Mouse (Mus musculus) liver, embryonic 16.5 days (tissue): ENCODE measurements around the gene Klrc3. TPM values are rescaled to one million over a fixed set of nuclear protein-coding genes. Genes with fewer than 3 reads are reported as not detected.

ENCODE experiments used
- ATAC-seq: fragments of 200-750 bp; cut with Nextera tagmentation; 2 replicates; pipeline ENCODE4 v1.8.0; 2017; ENCODE audit warnings: low read depth, mild to moderate bottlenecking, moderate number of reproducible peaks, moderate library complexity
- H3K27ac ChIP-seq: fragments of 300-500 bp; sonication (generic); 2 replicates; pipeline ENCODE4 v1.5.1; 2014; ENCODE audit warnings: mild to moderate bottlenecking, low read length
- H3K27me3 ChIP-seq: fragments of 300-500 bp; sonication (generic); 2 replicates; pipeline ENCODE4 v1.6.1; 2014; ENCODE audit warnings: low read depth, low read length, mixed read lengths; ENCODE audit not compliant: control insufficient read depth, insufficient read depth
- H3K36me3 ChIP-seq: fragments of 300-500 bp; sonication (generic); 2 replicates; pipeline ENCODE4 v1.6.1; 2014; ENCODE audit warnings: mild to moderate bottlenecking; ENCODE audit not compliant: control insufficient read depth, insufficient read depth
- H3K4me1 ChIP-seq: fragments of 300-500 bp; sonication (generic); 2 replicates; pipeline ENCODE4 v1.6.1; 2014; ENCODE audit warnings: low read depth, low read length, mixed read lengths; ENCODE audit not compliant: control insufficient read depth
- H3K4me2 ChIP-seq: fragments of 300-500 bp; sonication (generic); 2 replicates; pipeline ENCODE4 v1.6.1; 2014; ENCODE audit warnings: low read depth, low read length, mixed read lengths
- H3K4me3 ChIP-seq: fragments of 300-500 bp; sonication (generic); 2 replicates; pipeline ENCODE4 v1.5.1; 2014; ENCODE audit warnings: low read depth, mild to moderate bottlenecking, low read length
- H3K9ac ChIP-seq: fragments of 300-500 bp; sonication (generic); 2 replicates; pipeline ENCODE4 v1.6.1; 2014; ENCODE audit warnings: low read depth, low read length
- H3K9me3 ChIP-seq: fragments of 300-500 bp; sonication (generic); replicated peaks from 2 replicates; pipeline ENCODE4 v1.6.1; 2016; ENCODE audit warnings: low read length; ENCODE audit not compliant: control insufficient read depth
- WGBS: fragments of 180-500 bp; shearing (Covaris S2); extraction: QIAGEN DNeasy Blood & Tissue Kit; methylation state at CpG from one replicate; pipeline ENCODE4 v1.1.7; 2014; ENCODE audit not compliant: insufficient replicate concordance; 5-methylcytosine and 5-hydroxymethylcytosine counted together
- microRNA-seq: library from miRNA; unstranded; fragments of <30 nt; microRNA quantifications from one replicate; pipeline ENCODE4, GENCODE M21; 2016
- polyA plus RNA-seq: library from polyadenylated mRNA; unstranded; fragments of >200 nt; fragmentation: Nextera tagmentation; extraction: Ambion mirVana; gene quantifications from 2 replicates; pipeline ENCODE4 v1.2.1, GENCODE M21; 2015

The Klrc3 gene
- polyA plus RNA-seq, 1 experiment from 2014 or later, result not detected

DNA sequence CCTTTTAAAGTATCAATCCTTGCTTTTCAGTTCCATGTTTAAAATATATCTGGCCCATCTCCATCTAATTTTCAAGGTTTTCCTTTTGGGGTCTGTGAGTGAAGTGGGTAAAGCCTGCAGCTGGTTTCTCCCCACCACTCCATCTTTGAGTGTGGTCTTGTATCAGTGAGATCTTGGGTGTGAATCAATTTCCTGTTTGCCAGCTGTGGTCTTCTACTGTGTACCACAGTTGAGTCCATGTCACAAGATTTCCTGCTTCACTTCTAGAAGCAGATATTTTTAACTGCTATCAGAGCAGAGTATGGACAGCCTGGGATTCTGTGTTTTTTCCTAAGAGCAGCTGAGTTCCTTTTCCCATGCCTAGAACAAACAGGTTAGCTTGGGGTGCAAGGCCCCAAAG lies 34.8 kb downstream of the Klrc3 start:
- 0 out of 2 replicates have a peak, but pooled peaks have one; percentile 21 for ATAC-seq
- H3K4me3 ChIP-seq, result no peak overlapping the region
- H3K36me3 ChIP-seq, result no peaks in the 10 kb centered on the region
- H3K9me3 ChIP-seq, result no peaks in the 10 kb centered on the region
- H3K27ac ChIP-seq, result no peak overlapping the region
- H3K4me2 ChIP-seq, result no peak overlapping the region
- H3K4me1 ChIP-seq, result no peaks in the 10 kb centered on the region
- no peak overlapping the region for H3K9ac ChIP-seq
- no peaks in the 10 kb centered on the region for H3K27me3 ChIP-seq

DNA sequence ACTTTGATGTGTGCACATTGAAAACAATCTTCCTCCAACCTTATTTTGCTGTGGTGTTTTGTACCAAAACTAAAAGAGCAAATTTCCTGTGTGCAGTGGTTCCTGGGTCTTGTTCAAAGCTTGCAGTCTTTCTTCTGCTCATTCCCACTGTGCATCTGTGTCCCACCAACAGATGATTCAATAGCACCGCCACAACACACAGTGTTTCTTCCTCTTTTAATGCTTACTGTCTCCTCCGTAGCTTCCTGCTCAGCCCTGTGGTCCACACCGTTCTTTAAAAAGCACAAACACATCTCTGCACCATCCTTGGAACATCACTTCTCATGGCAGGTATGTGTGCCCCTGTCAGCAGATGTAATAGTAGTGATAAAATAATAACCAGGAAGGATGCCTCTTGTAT lies 51.6 kb downstream of the Klrc3 start, which contains the start of gene Klrd1:
TSS of gene Klrd1 (plus strand) at position 275 of the 400 bp plus-strand sequence.
- ATAC-seq, result no peak
- Histone ChIP-seq H3K4me1 (no peaks in the 10 kb centered on the region), H3K4me3 (no peak within 1 kb of the TSS), H3K9ac (no peak within 1 kb of the TSS), H3K36me3 (no peaks in the 10 kb centered on the region), H3K27ac (no peak within 1 kb of the TSS), H3K27me3 (no peaks in the 10 kb centered on the region), H3K9me3 (no peaks in the 10 kb centered on the region), H3K4me2 (no peak within 1 kb of the TSS)
- WGBS, result 16% methylated on average over 3 of the region's 3 CpGs

Small RNA genes within 50 kb of the gene (microRNA-seq; reads per million reads assigned to microRNA genes)
- not detected for gene Mir680-1

Other genes with a start within 250 kb of the Klrc3 start
- 26.1 and 26.7 TPM in 2 replicates for gene Clec1b, start 246.0 kb downstream of the Klrc3 start, polyA plus RNA-seq
- gene Clec9a, start 234.5 kb downstream of the Klrc3 start, polyA plus RNA-seq, result 0.30 and 0.33 TPM in 2 replicates
- 0.21 and 0.36 TPM in 2 replicates for gene Clec1a, start 191.3 kb downstream of the Klrc3 start, polyA plus RNA-seq
- 1.2 and 1.3 TPM in 2 replicates for gene Olr1, start 136.2 kb downstream of the Klrc3 start, polyA plus RNA-seq
- gene Tmem52b, start 130.8 kb downstream of the Klrc3 start, polyA plus RNA-seq, result 0.04 TPM in 1 of 2 replicates, not detected in the other
- 28.4 and 28.6 TPM in 2 replicates for gene Gabarapl1, start 110.2 kb downstream of the Klrc3 start, polyA plus RNA-seq
- 0.13 TPM in 1 of 2 replicates, not detected in the other for gene Klre1, start 65.4 kb downstream of the Klrc3 start, polyA plus RNA-seq
- gene Klrd1, start 51.6 kb downstream of the Klrc3 start, polyA plus RNA-seq, result 0.68 and 1.0 TPM in 2 replicates
- gene Klrk1, start 19.5 kb downstream of the Klrc3 start, polyA plus RNA-seq, result 0.68 and 0.77 TPM in 2 replicates
- 0.05 TPM in 1 of 2 replicates, not detected in the other for gene Klrc2, start 17.4 kb upstream of the Klrc3 start, polyA plus RNA-seq
- 0.39 and 0.45 TPM in 2 replicates for gene Klrc1, start 35.6 kb upstream of the Klrc3 start, polyA plus RNA-seq
- gene Klri1, start 73.8 kb upstream of the Klrc3 start, polyA plus RNA-seq, result 0.17 TPM in 1 of 2 replicates, not detected in the other
- gene Klri2, start 97.1 kb upstream of the Klrc3 start, polyA plus RNA-seq, result 0.02 and 0.07 TPM in 2 replicates
- not detected in 2 replicates for gene Gm156, start 140.9 kb upstream of the Klrc3 start, polyA plus RNA-seq
- gene Gm17631, start 219.3 kb upstream of the Klrc3 start, polyA plus RNA-seq, result not detected in 2 replicates
- gene Klra17, start 233.3 kb upstream of the Klrc3 start, polyA plus RNA-seq, result 0.37 and 0.38 TPM in 2 replicates